Mouse (Mus musculus) adrenal gland, adult 18-20 months (tissue): ENCODE results near the gene 2900011O08Rik. TPM values are rescaled to one million over a fixed set of nuclear protein-coding genes. Genes with fewer than 3 reads are reported as not detected.
"Not testable (repeated sequence)": the region's sequence is repeated elsewhere in the genome, so short reads cannot be mapped to it uniquely, and the experiment has no call there.

ENCODE experiments used
- DNase-seq, 2 experiments: peaks; one replicate each; pipeline ENCODE4 v3.0.0; 2021 to 2022; ENCODE audit warnings: low spot score in 2 of 2
- total RNA-seq, 2 experiments: library from RNA; stranded (reverse); gene quantifications; 1 replicate in 1 of 2; 2 replicates in 1 of 2; pipeline ENCODE4 v1.2.3; 2021

The 2900011O08Rik gene
- total RNA-seq, 2 experiments from 2014 or later: 1.3 TPM

- DNase-seq: no peak
These were observed 73.5 kb downstream of the 2900011O08Rik start for GRCm38 (mm10) chr16:14059869-14060268.

GRCm38 (mm10) chr16:14066571-14066970, 80.2 kb downstream of the 2900011O08Rik start:
- DNase-seq: not testable (repeated sequence)

GRCm38 (mm10) chr16:14068701-14069100, 82.3 kb downstream of the 2900011O08Rik start:
- DNase-seq: not testable (repeated sequence)

GRCm38 (mm10) chr16:14070471-14071169, 84.2 kb downstream of the 2900011O08Rik start:
- DNase-seq: no peak

- no peak for DNase-seq
These were observed 96.5 kb downstream of the 2900011O08Rik start for GRCm38 (mm10) chr16:14082925-14083324.

- DNase-seq: no peak
These were observed 101.8 kb downstream of the 2900011O08Rik start for GRCm38 (mm10) chr16:14088249-14088648.

GRCm38 (mm10) chr16:14089296-14089695, 102.9 kb downstream of the 2900011O08Rik start:
- no peak for DNase-seq

GRCm38 (mm10) chr16:14091771-14092170, 105.4 kb downstream of the 2900011O08Rik start:
- DNase-seq: no peak

GRCm38 (mm10) chr16:14105891-14106290, 119.5 kb downstream of the 2900011O08Rik start:
- DNase-seq: no peak

- no peak for DNase-seq
These were observed 123.3 kb downstream of the 2900011O08Rik start for GRCm38 (mm10) chr16:14109651-14110230.

GRCm38 (mm10) chr16:14110922-14111321, 124.5 kb downstream of the 2900011O08Rik start:
- no peak for DNase-seq

- DNase-seq: no peak
These were observed 125.7 kb downstream of the 2900011O08Rik start for GRCm38 (mm10) chr16:14112133-14112532.

- DNase-seq: no peak
These were observed 126.3 kb downstream of the 2900011O08Rik start for GRCm38 (mm10) chr16:14112742-14113141.

- DNase-seq: no peak
These were observed 130.9 kb downstream of the 2900011O08Rik start for GRCm38 (mm10) chr16:14117299-14117698.

- DNase-seq: no peak
These were observed 134.5 kb downstream of the 2900011O08Rik start for GRCm38 (mm10) chr16:14120941-14121340.

- no peak for DNase-seq
These were observed 135.2 kb downstream of the 2900011O08Rik start for GRCm38 (mm10) chr16:14121563-14121962.

GRCm38 (mm10) chr16:14122586-14122985, 136.2 kb downstream of the 2900011O08Rik start:
- no peak for DNase-seq

- no peak for DNase-seq
These were observed 137.5 kb downstream of the 2900011O08Rik start for GRCm38 (mm10) chr16:14123901-14124300.

GRCm38 (mm10) chr16:14124709-14125108, 138.3 kb downstream of the 2900011O08Rik start:
- DNase-seq: peak; percentile 36 to 44

- no peak for DNase-seq
These were observed 138.8 kb downstream of the 2900011O08Rik start for GRCm38 (mm10) chr16:14125253-14125652.

GRCm38 (mm10) chr16:14128977-14129376, 142.6 kb downstream of the 2900011O08Rik start:
- DNase-seq: no peak

- DNase-seq: no peak
These were observed 144.4 kb downstream of the 2900011O08Rik start for GRCm38 (mm10) chr16:14130796-14131195.

- no peak for DNase-seq
These were observed 145.0 kb downstream of the 2900011O08Rik start for GRCm38 (mm10) chr16:14131376-14131775.
